Mouse (Mus musculus) heart, postnatal 25 days (tissue): Measurements from ENCODE around the gene Dnaja3. TPM values are rescaled to one million over a fixed set of nuclear protein-coding genes. Genes with fewer than 3 reads are reported as not detected.
"Not testable (repeated sequence)": the region's sequence is repeated elsewhere in the genome, so short reads cannot be mapped to it uniquely, and the experiment has no call there.

Experiments
- DNase-seq: peaks from one replicate; pipeline ENCODE4 v3.0.0; 2022; ENCODE audit warnings: low spot score
- intact Hi-C: fragments of 180-260 bp; cut with DNase I; formaldehyde crosslinking; loops from one replicate; pipeline ENCODE4 v1.15.1; 2025
- total RNA-seq, 2 experiments: library from RNA; stranded (reverse); gene quantifications; 2 replicates each; pipeline ENCODE4 v1.2.3; 2021

The Dnaja3 gene
- total RNA-seq, 2 experiments from 2014 or later: 149 TPM

- not testable (repeated sequence) for DNase-seq
- intact Hi-C loops: loop anchor here (5.0 kb wide), 1 partner anchor 223 kb away; no protein-coding TSS in a partner anchor
These were observed 49.6 kb downstream of the Dnaja3 start for GRCm38 (mm10) chr16:4689371-4689770.

- DNase-seq: no peak
- intact Hi-C loops: loop anchor here (5.0 kb wide), 1 partner anchor 161 kb away; no protein-coding TSS in a partner anchor
These were observed 61.4 kb downstream of the Dnaja3 start for GRCm38 (mm10) chr16:4701211-4701610.

- no peak for DNase-seq
- intact Hi-C loops: loop anchor here (5.0 kb wide), 1 partner anchor 160 kb away; no protein-coding TSS in a partner anchor
These were observed 62.9 kb downstream of the Dnaja3 start for GRCm38 (mm10) chr16:4702646-4703045.

GRCm38 (mm10) chr16:4705541-4705940 lies 65.8 kb downstream of the Dnaja3 start:
- no peak for DNase-seq
- intact Hi-C loops: no loop called here

DNA sequence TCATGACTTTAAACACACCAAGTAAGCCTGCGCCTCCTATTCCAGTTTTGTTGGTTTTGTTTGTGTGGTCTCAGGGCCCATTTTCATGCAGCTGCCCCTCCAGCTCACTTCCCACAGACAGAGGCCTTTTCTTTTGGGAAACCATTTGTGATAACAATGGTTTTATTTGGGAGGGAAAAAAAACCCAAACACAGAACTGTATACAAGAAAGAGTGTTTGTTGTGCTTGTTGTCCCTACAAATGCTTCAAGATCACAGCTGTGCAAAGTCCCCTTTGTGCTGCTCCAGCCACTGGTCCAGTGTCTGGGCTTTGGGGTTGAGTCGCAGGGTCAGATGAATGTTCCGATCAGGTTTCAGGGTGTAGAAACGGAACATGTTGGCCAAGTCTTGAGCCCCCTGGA lies 71.4 kb downstream of the Dnaja3 start:
- no peak for DNase-seq
- intact Hi-C loops: no loop called here

DNA sequence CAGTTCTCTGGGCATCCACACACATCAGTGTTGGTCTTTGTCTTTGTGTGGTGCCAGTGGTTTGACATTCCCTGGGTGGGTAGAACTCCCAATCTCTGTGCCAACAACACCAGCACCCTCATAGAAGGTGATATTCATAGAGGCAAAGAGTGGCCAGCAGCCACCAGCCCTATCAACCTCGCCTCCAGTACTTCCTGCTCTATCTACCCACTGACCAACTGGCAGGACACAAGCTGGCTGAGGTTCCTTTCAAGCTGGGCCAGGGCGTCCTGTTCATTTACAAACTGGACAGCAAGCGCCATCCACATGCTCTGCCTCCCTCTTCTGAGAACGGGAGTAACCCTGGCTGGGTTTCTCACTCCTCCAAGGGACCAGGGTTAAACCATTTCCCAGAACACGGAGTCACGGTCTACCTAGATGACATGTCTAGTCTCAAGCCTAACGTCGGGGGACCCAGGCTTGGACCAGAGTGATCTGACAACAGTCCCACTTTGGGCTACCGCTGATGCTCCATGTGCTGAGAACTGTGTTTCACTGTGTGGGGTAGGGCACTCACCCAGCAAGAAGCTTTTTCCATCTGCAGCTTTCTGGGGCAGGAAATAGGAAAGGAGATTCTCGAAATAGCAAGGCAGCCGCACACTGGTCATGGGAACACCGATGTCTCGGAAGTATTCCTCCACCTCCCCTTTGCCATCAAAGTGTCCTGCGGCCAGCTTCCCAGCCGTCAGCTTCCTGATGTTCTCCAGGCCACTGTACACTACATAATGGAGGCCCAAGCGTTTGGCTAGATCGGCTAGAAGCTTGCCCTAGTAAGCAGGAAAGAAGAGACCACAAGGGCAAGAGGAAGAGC lies 74.3 kb downstream of the Dnaja3 start:
- DNase-seq: peak; percentile 16
- intact Hi-C loops: no loop called here

- intact Hi-C loops: loop anchor here (5.0 kb wide), 1 partner anchor 69 kb away; no protein-coding TSS in a partner anchor
- no peak for DNase-seq
These were observed 78.1 kb downstream of the Dnaja3 start for GRCm38 (mm10) chr16:4717866-4718265.

GRCm38 (mm10) chr16:4718753-4719518 lies 79.1 kb downstream of the Dnaja3 start, which contains the start of gene Nmral1:
Nmral1 (minus strand) TSS chr16:4719356.
- DNase-seq: no peak
- intact Hi-C loops: loop anchor here (5.0 kb wide), 1 partner anchor 68 kb away; no protein-coding TSS in a partner anchor

GRCm38 (mm10) chr16:4722128-4722914 lies 82.5 kb downstream of the Dnaja3 start:
- no peak for DNase-seq
- intact Hi-C loops: no loop called here

DNA sequence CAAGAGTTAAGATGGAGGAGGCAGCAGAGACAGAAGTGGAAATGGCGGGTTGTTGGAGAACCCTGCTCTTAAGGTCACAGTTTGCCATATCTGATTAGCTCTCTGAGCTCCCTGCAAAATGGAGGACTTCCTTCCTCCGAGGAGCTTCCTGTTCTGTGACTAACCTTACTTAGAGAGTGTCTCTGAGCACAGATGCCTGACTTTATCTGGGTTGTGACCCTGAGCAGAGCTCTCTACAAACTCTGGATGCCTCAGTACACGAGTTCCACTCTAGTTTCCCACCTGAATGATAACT lies 83.1 kb downstream of the Dnaja3 start:
- no peak for DNase-seq
- intact Hi-C loops: no loop called here

DNA sequence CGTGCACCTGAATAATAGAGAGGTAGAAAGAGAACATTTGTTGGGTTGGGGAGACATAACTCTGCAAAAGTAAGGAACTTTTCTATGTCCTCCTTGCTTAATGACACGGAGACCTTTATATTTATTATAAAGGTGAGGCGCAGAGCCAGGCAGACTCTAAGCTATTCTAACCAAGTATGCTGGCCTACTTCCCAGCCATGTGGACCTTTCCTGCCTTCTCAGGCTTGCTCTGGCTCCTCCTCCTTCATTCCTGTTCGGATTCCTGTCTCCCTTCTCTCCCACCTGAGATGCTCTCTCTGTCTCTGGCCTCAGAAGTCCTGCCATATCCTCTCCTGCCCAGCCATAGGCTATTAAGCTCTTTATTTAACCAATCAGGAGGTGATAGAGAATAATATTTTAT lies 85.5 kb downstream of the Dnaja3 start:
- DNase-seq: no peak
- intact Hi-C loops: no loop called here

DNA sequence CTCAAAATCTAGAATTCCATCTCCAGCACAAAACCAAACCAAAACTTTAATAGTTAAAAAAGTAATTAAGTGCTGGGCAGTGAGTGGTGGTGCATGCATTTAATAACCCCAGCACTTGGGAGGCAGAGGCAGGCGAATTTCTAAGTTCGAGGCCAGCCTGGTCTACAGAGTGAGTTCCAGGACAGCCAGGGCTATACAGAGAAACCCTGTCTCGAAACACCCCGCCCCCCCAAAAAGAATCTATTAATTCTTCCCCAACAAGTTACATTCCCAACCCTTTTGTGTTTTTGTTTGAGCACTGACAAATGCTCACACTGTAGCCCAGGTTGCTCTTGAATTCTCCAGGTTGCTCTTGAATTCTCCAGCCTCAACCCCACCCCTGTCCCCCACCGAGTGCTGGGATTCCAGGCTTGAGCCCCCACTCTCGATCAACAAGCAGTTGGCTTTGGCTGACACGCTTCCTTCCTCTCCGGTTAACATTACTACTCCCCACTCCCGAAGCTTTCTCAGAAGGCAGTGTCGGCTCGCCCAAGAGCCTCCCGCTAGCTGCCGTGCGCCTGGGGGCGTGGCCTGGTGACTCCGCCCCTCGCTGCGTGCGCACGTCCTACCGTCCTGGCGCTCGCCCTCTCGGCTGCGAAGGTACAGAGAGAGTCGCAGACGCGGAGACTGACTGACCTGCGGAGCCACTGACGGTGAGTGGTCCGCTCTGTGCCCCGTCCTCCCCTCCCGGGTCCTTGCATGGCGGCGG lies 86.2 kb downstream of the Dnaja3 start, which contains the start of gene Hmox2:
Gene Hmox2, plus strand, starts transcription at position 582 of the 748 bp plus-strand sequence.
- peak; percentile 92 for DNase-seq
- intact Hi-C loops: no loop called here

DNA sequence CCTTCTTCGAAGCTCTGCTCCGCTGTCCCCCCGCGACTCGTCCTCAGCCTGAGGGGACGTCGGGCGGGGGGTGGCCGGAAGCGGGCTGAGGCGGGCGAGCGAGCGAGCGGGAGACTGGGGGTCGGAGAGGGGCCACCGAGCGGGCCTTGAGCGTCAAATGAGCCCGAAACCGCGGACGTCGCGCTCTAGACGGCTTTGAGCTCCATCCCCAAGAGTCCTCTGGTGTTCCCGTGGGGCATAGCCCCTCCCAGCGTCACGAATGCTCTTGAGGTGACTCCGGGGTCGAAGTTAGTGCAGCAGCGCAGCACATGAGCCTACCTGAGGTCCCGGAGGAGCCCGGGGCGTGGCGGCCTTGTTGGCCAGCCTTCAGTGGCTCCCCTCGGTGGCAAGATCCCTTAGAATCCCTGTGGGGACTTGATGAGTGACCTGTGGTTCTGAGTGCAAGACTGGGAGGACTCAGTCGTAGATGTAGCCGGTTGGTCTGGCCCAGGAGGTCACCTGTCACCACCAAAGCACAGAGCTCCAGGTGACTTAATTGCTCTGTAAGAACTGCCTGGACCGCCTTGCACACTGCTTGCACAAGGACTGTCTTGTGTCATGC lies 86.8 kb downstream of the Dnaja3 start:
- intact Hi-C loops: no loop called here
- DNase-seq: peak; percentile 37

DNA sequence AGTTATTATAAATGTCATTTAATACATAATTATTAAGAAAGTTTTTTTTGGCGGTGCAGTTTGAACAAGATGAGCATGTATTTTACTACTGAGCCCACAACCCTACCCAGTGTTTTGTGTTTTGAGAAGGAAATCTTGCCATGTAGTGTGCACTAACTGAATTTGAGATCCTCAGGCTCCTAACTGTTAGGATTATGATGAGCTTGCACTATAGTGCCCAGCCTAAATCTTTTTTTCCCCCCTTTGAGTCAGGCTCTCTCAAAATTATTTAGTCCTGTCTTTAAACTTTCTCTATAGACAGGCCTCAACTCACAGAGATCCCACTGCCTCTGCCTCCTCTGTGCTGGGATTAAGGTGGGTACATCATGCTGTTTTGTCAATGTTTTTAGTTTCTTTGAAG lies 87.7 kb downstream of the Dnaja3 start:
- no peak for DNase-seq
- intact Hi-C loops: no loop called here

DNA sequence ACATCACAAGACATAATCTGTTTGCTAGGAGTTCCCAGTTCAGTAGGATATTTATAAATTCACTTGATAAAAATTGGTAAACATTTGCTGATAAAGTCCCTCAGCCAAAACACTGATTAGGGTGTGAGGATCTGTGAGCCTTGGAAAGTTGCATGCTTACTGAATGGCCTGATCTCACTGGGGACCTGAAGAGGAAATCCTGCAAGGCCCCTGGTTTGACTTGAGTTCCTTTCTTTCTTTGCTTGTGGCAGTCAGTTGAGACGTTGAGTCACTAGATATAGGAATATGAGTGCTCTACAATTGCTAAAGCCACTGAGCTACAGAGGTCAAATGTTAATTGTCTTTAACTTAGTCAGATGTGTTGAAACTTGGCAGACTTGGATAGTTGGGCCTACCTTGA lies 88.2 kb downstream of the Dnaja3 start:
- intact Hi-C loops: no loop called here
- DNase-seq: no peak

- intact Hi-C loops: no loop called here
- DNase-seq: no peak
These were observed 91.1 kb downstream of the Dnaja3 start for GRCm38 (mm10) chr16:4730776-4731358.

DNA sequence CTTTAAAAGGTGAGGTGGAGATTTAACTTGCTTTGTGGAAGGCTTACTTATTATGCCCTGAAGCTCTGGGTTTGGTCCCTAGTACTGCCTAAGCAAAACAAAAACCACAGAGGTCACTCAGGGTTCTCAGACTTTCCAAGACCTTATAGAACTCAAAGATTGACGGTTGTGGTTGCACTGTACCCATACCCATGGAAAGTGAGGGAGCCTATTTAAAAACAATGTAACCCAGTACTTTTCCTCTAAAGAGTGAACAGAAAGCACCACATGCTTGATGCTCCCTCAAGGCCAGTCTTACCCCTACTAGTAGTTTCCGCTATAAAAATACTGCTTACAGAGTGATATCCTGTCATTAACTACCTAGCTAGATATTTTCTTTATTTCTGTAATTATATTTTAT lies 96.5 kb downstream of the Dnaja3 start:
- intact Hi-C loops: no loop called here
- DNase-seq: no peak

DNA sequence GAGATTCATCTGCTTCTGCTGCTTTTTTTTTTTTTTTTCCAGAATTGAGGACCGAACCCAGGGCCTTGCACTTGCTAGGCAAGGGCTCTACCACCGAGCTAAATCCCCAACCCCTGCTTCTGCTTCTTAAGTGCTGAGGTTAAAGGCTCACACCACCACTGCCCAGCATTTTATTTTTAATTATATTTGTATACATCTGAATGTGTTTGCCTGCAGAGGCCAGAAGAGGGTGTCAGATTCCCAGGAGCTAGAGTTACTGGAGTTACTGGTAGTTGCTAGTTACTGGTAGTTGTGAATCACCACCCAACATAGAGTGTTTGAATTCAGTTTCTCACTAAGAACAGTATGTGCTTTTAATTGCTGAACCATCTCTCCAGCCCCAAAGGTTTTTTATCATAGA lies 100.2 kb downstream of the Dnaja3 start:
- intact Hi-C loops: no loop called here
- no peak for DNase-seq

- intact Hi-C loops: no loop called here
- DNase-seq: no peak
These were observed 102.4 kb downstream of the Dnaja3 start for GRCm38 (mm10) chr16:4742186-4742585.
